Mouse (Mus musculus) kidney, adult 9 months (tissue): ENCODE measurements around the gene Ggt1.
A peak's percentile ranks its signal among the peaks of the same experiment; 100 is the strongest.
"Not testable (repeated sequence)": the region's sequence is repeated elsewhere in the genome, so short reads cannot be mapped to it uniquely, and the experiment has no call there.

Experiments
- DNase-seq: peaks from one replicate; pipeline ENCODE4 v3.0.0; 2022

The Ggt1 gene

DNA sequence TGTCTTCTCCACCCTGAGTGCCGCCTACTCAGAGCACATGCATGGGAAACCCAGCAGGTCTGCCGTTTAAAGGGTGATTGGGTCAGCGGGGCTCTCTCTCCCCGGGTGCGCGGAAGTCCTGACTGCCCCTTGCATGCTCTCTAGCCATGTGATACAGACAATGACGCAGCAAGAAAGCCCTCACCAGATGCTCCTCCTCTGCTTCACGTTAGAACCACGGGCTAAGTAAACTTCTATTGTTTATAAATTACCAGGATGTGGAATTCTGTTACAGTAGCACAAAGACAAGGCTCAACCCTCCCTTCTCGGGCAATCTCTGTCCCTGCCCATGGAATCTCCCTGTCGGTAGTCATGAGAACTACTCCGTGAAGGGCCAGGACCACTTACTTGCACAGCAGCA, 10.2 kb upstream of the Ggt1 start:
- no peak for DNase-seq

DNA sequence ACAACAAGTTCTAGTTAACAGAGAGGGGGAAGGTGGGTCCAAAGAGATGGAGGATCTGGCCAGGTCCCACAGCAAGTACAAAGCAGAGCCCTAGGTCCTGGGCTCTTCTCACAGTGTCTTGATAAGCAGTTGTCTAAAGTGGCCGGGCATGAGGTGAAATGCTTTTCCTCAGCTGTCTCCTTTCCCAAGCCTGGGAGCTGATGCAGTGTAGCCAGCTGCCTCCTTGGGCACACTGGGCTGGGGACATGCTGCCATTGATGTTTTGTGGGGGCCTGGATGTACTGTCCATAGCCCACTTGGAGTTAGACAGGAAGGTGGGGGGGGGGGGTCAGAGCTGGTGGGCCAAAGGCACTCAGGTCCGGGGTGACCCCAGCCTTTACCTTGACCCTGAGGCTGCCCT, 9.3 kb upstream of the Ggt1 start:
- DNase-seq = no peak

DNA sequence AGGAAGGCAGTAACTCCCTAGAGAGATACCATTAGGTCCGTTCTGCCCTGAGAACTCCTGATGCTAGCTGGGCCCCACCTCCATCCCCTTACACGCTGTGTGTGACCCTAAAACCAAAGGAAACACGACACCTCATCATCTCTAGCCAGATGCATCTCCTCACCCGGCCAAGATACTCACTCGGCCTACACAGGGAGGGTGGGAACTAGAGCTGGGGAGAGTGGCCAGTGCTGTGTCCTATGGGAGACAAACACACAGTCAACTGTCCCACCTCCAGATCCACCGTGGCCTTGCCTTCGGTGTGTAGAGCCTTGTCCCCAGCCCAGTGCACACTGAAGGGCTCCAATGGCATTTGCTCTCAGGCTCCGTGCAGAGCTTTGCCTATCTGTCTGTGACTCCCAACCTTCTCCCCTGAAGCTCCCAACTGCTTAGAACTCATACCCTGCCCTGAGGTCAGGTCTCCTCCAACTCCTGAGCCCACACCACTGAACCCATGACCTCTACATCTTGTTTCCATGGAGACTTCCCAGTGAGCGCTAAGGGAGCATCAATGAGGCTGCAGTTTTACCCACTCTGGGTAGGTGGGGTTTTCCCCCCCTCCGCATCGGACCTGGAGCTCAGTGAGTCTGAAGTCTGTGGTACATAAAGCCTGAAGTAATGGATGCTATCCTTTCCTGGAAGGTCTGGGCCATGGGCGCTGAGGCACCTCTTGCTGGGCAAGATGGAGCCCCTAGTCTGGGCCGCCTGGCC, 8.5 kb upstream of the Ggt1 start:
- DNase-seq = no peak

DNA sequence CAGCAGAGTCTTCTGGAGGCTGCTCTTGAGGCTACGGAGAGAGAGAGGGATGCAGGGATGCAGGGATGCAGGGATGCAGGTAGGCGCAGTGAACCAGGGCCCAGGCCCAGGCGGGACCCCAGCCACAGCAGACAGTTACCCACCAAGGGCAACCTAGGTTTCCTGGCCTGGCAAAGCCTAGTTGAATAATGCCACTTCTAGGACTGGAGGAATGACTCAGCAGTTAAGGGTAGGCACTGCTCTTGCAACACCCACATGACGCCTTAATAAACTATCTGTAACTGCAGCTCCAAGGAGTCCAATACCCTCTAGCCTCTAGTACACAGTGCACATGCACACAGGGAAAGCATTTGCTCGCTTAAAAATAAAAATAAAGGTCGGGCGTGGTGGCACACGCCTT, 7.3 kb upstream of the Ggt1 start:
- no peak for DNase-seq

DNA sequence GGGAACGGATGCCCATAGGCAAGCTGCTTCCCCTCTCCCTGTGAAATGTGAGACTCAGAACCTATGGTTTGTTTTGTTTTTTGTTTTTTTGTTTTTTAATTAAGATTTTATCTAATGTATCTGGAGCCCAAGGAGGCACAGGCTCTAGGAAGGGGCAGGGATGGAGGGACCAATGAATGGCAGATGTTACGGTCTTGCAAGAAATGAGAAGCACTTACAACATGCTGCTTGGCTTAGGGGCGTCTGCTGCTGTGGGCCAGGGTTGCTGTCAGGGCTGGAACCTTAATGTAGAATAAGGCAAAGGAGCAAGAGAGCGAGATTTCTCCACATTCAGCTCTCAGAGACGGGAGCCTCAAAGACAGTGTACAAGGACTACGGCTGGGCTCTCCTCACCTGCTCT, 5.8 kb upstream of the Ggt1 start:
- no peak for DNase-seq

DNA sequence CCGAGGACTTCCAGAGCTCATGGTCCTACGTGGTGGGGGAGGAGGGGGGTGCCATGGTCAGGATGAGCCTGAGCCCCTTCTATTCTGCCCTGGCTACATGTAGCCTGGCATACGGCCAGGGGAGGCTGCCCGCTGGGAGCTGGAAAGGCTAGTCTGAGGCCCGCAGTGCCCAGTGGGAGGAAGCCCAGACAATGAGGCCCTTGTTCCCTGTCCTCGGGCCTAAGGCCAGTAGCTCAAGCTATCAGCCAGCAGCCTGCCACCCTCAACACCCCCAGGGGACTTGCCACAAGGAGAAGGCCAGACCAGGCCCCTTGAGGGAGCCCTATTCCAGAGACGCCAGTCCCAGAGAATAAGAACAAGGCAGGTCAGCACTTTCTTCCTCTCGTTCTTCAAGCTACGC, 5.4 kb upstream of the Ggt1 start:
- no peak for DNase-seq

DNA sequence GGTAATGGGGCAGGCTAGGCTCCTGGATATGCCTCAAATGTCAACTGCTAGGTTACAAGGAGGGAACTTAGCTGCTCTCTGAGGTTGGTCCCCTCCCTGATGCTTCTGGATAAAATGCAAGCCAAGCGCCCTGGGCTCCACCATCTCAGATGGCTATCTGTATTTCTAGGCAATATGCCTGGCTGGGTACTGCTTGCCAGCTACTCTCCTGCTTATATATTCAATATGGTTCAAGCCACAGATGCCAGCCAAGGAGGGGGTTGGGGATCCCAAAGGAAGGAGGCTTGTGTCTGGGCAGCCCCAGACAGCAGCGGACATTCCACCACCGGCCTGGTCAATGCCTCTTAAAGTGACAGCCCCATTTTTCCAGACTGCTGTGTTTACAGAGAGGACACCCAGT, 2.9 kb upstream of the Ggt1 start:
- peak; percentile 45 for DNase-seq

DNA sequence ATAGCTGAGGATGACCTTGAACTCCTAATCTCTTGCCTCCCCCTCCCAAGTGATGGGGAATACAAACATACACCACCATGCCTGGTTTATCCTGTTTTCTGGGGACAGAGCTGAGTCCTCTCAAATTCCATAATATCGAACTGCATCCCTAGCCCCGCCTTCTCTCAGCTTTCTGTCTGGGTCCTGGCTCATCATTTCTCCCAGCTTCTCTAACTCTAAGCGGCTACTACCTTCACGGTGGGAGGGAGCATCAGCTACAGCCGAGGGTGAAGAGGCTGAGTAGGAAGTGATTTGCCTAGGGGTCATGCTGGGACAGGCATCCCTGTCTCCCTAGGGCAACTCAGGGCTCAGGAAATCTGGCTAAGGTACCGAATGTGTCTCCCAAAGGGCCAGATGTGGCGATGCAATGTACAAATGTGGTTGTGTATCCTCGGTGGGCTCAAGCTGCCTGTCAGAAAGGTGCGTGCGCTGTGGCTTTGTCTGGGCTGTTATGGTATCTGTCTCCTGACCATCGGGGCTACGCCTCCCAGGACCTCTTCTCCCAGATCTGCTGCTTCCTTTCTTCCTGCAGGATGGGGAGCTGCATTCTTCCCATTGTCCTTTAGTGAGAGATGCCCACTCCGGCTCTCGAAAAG, 2.2 kb upstream of the Ggt1 start:
- DNase-seq = no peak

DNA sequence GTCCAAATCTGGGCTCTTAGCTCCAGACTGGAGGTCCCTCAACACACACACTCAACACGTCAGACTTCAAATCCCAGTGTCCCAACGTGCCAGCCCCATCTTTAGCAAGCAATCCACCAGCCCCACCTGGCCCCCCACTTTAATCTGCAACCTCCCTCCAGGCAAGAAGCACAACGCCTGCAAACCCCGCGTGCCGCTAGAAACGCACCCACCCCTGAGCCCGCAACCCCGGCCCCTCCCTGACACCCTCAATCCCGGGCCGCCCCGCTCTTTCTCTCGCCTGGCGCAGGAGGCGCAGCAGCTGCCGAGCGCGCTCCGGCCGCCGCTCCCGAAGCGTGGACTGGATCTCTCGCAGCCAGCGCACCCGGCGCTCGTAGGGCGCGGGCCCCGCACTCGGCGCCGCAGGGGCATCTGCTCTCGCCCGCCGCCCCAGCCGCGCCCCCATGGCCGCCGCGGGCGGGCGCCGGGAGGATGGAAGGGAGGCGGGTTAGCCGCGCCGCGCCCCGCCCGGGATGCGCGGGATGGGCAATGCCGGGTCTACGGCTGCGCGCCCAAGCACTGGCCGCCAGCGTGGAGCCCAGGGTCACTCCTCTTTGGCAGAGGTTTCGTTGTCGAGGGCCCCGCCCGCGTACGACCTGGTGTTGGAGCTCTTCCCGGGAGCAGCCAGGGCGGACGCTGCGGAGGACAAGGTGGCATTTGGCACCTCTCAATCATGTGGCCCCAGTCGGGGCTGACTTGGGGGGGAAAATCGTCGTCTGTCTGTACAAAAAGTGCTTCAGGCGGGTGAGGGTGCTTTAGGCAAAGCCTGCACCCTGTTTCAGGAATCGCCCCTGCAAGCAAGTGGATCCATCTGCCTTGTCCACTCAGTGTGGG, 1.5 kb upstream of the Ggt1 start, which contains the start of gene Lrrc75b:
TSS of gene Lrrc75b (minus strand) at position 655 of the 873 bp plus-strand sequence.
- peak; percentile 74 for DNase-seq

DNA sequence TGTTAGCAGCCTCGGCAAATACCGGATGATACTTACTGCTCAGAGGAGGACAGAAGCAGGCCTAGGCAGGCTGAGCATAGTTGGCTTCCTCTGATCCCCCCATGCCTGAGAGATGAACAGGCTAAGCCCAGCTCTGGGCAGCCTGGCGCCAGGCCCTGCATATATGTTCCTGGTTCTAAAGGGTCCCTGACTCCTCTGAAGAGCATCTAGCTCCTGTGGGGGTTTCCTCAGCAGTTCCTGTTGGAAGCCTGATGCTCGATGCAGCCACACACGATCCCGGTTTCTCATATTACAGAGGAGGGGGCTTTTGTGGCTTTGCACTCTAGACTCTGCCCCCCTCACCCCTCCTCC, 880 bp upstream of the Ggt1 start:
- DNase-seq = no peak

DNA sequence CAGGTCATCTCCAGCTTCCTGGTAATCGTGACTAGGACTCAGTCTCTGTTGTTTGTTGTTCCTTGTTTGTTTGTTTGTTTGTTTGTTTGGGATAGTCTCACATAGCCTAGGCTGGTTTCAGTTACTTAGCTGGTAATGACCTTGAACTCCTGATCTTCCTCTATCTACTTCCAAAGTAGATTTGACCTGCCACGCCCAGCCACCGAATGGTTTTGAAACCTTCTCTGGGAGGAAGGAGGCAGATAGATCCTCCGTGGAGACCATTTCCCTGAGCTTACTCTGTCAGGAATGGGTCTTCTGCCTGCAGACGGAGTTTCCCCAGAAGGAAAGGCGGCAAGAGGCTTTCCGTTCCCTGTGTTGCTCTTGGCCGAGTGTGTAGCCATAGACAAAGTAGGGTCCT, 1.2 kb downstream of the Ggt1 start:
- DNase-seq = no peak

DNA sequence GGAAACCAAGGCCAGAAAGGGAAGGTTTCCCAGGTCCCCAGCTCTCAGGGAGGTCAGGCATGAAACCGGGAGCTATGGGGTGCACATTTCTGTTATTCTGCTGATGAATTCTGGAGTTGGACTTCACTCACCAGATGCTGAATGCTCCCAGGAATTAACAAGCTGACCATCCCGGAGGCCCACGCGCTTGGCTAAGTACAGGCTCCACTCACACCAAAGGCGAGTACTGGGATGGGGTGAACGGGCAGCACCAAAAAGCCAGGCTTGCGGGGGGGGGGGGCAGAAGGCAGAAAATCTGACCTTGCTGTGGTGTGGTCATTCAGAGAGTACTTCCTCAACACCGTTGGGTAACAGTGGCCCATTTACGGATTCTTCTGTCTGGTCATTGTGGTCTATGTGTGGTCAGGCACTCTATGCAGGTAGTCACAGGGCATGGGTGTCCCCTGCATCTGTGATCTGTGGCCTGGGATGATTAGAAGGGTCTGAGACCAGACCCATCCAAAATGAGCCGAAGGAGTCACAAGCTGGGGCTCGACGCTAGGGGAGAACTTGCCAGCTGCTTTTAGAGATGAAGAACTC, 3.4 kb downstream of the Ggt1 start:
- DNase-seq = no peak

DNA sequence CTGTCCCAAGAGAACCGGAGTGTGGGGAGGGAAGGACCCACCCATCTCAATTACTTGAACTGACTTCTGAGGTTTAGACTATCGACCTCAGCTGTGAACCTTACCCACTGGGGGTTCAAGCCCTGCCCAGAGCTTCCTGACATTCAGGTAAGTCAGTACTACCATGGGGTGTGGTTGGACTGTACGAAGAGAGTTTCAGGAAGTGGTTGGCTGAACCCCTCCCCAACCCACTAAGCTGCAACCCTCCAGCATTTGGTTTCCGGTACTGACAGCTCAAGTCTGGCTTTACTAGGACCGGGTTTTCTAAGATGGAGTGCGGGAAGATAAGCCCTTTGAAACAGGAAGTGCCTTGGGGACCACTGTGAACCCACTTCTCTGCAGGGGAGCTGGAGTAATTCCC, 4.0 kb downstream of the Ggt1 start:
- no peak for DNase-seq

DNA sequence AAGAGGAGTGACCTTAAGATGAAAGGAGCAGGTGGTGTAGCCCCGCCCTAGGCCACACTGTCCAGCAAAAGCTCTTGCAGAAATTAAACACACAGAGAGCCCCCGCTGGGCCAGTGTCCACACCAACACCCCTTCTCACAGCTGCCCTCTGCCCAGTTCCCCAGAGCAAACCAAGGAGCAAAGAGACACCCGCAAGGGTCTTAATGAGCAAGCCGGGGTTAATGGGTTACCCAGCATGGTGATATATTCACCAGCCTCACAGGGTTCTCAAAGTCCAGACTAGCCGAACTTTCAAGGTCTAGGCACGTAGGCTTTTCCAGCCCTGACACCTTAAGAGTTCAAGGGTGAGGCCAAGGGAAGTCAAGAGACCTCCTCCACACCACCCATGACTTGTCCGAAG, 4.5 kb downstream of the Ggt1 start:
- DNase-seq = peak; percentile 98

DNA sequence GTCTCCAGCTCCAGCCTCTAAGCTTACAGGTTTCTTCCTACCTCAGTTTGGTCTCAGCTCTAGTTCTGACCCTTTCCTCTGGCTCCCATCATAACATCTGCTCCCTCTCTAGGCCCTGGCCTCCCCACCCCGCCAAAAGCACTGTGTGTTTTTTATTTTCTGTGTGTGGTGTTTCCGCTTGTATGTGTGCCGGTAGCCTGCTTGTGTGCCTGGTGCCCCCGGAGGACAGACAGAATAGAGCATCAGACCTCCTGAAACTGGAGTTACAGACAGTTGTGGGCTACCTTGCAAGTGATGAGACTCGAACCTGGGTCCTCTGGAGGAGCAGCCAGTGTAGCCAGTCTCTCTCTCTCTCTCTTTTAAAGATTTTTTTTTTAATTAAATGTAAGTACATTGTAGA, 4.9 kb downstream of the Ggt1 start:
- DNase-seq = no peak

DNA sequence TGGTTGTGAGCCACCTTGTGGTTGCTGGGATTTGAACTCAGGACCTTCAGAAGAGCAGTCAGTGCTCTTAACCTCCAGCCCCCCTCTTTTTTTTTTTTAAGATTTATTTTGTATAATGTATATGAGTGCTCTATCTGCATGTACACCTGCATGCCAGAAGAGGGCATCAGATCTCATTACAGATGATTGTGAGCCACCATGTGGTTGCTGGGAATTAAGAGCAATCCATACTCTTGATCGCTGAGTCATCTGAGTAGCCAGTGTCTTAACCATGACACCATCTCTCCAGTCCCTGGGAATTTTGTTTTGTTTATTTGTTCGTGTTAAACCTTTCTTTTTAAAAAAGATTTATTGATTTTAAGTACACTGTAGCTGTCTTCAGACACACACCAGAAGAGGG, 5.4 kb downstream of the Ggt1 start:
- DNase-seq = not testable (repeated sequence)

DNA sequence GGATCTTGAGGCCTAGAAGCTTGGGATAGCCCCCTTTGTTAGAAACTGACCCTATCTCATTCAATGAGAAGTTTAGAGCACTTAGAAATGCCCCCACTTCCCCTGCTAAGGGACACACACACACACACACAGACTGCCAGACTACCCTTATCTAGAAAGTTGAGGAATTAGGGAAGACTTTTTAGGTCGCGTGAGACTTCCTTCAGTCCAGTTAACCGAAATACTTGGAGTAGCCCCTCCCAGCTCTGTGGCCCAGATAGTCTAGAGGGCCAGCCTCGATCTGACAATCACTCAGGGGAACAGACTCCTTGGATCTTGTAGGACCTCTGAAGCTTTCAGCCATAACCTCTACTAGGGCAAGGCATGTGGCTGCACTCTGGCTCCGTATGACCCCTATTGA, 6.6 kb downstream of the Ggt1 start:
- no peak for DNase-seq

DNA sequence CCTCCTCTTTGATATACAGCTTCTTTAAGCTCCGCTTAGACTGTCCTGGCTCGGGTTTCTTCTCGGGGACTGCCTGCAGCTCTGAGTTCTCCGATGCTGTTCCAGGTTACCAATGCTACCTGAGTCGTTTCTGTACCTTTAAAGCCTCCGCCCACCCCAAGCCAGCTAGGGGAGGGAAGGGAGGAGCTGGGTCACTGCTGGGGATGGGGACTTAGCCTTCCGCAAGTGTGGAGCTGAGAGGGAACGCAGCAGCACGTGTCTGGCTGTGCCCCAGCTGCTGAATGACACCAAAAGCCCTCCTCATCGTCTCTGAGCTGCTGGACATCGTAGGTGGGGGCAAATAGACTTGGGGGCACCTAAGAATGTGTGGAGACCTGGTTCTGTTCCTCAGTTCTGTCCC, 7.0 kb downstream of the Ggt1 start:
- DNase-seq = peak; percentile 82

DNA sequence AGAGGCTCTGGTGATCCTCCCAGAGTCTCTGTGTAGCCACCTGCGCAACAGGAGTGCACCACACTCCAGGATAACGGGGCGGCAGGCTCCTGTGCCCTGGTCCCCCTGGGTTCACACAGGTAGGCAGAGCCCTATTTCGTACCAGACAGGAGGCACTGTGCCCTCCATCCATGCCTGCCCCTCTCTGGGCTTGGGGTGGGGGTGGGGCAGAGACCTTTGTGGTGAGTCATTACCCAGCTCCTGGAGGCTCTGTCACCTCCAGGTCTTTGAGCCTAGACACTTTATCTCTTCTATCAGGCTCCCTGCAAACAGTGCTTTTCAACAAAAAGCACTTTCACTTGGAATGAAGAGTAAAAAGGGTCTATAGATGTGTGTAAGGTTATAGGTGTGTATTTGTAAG, 7.4 kb downstream of the Ggt1 start:
- DNase-seq = peak; percentile 51

DNA sequence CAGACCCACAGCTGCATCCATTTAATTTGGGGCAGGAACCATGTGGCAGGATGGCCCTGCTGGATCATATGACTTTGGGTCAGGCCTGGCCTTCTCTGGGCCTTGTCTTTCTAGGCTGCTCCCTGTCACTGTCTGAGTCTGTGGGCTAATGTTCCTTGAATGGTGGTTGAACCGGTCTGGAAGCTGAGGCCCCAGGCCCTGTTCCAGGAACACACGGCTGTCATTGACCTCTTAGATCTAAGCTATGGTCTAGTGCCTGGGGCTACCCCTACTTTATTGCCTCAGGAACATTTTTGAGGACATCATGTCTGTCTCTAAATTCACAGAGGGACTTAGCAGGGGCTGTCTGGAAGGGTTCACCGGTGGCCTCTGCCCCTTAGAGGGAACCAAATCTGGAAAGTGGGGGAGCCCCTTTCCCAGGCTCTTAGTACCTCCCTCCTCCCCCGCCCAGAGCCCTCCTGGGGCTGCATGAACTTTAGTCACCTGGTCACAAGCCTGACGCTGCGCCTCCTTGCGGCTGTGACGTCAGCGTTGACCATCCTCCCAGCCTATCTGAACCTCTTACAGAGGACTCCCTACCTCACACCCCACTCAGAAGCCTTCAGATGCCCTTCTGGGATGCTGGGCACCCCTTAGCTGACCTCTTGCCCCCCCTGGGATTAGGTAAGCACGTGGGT, 9.7 kb downstream of the Ggt1 start:
- peak; percentile 92 for DNase-seq

DNA sequence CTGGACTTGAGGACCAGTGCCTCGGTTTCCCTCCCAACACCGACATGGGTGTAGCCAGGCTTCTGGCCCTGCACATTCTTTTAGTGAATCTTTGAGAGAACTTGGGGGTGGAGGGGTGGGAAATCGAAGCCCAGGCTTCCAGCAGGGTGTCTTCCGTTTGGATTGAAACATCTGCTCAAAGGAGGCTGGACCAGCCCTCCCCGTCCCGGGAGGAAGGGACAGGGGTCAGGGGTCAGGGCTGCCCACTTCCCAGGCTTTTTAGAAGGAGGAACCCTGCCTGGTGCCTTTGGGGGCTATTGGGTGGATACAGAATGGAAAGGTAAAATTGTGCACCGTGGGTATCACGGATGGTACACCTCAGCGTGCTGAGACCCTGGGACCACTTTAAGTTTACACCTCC, 10.5 kb downstream of the Ggt1 start:
- DNase-seq = peak; percentile 37

DNA sequence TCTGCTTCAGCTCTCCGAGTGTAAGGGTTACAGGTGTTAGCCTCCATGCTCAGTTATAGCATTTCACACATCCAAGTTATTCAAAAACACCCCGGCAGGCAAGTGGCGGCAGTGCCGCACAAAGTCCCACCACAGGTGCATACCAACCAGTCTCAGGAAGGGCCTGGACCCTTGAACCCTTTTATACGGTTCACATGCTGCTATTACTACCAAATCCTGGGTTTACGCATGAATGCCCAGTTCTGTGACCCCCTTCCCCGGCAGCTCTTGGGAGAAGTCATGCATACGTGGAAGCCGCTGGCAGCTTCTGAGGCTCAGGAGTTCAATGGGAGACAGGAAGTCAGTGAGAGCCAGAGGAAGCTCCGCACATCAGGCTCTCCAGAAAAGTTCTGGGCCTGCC, 11.8 kb downstream of the Ggt1 start:
- peak; percentile 94 for DNase-seq

DNA sequence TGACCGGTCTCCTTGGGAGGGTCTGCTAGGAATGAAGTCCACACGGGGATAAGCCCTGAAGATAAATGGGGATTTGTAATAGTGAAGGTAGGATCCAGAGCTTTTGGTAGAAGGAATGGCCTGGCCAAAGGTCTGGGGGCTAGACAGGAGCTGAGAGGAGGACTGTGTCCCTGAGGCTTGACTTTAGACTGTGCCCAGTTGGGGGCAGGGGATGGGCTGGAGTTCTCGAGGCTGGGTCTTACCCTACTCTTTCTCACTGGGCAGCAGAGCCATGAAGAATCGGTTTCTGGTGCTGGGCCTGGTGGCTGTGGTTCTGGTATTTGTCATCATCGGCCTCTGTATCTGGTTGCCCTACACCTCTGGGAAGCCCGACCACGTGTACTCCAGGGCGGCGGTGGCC, 12.6 kb downstream of the Ggt1 start:
- DNase-seq = peak; percentile 69
